Mouse (Mus musculus) midbrain, embryonic 16.5 days (tissue): ENCODE results near the gene Nol10. TPM values are rescaled to one million over a fixed set of nuclear protein-coding genes. Genes with fewer than 3 reads are reported as not detected.

ENCODE experiments used
- ATAC-seq: fragments of 200-750 bp; cut with Nextera tagmentation; 2 replicates; pipeline ENCODE4 v1.8.0; 2017; ENCODE audit warnings: moderate TSS enrichment
- H3K27ac ChIP-seq: fragments of 300-500 bp; sonication (generic); 2 replicates; pipeline ENCODE4 v1.5.1; 2014; ENCODE audit warnings: mild to moderate bottlenecking, low read length, mixed read lengths
- H3K27me3 ChIP-seq: fragments of 300-500 bp; sonication (generic); 2 replicates; pipeline ENCODE4 v1.6.1; 2014; ENCODE audit warnings: low read depth, low read length, mixed read lengths; ENCODE audit not compliant: control insufficient read depth, insufficient read depth
- H3K36me3 ChIP-seq: fragments of 300-500 bp; sonication (generic); 2 replicates; pipeline ENCODE4 v1.6.1; 2014; ENCODE audit warnings: mild to moderate bottlenecking, low read length, moderate library complexity, mixed read lengths; ENCODE audit not compliant: control insufficient read depth, insufficient read depth
- H3K4me1 ChIP-seq: fragments of 300-500 bp; sonication (generic); 2 replicates; pipeline ENCODE4 v1.6.1; 2014; ENCODE audit warnings: mild to moderate bottlenecking, low read length, mixed read lengths; ENCODE audit not compliant: control insufficient read depth, insufficient read depth
- H3K4me2 ChIP-seq: fragments of 300-500 bp; sonication (generic); 2 replicates; pipeline ENCODE4 v1.6.1; 2014; ENCODE audit warnings: mild to moderate bottlenecking, low read length, mixed read lengths
- H3K4me3 ChIP-seq: fragments of 300-500 bp; sonication (generic); 2 replicates; pipeline ENCODE4 v1.5.1; 2014; ENCODE audit warnings: low read depth, mild to moderate bottlenecking, low read length, moderate library complexity, mixed read lengths
- H3K9ac ChIP-seq: fragments of 300-500 bp; sonication (generic); 2 replicates; pipeline ENCODE4 v1.6.1; 2014; ENCODE audit warnings: low read depth, low read length, mixed read lengths
- H3K9me3 ChIP-seq: fragments of 300-500 bp; sonication (generic); replicated peaks from 2 replicates; pipeline ENCODE4 v1.6.1; 2014; ENCODE audit warnings: mild to moderate bottlenecking, low read length, mixed read lengths; ENCODE audit not compliant: control insufficient read depth, poor library complexity, severe bottlenecking
- WGBS: fragments of 180-500 bp; shearing (Covaris S2); extraction: QIAGEN DNeasy Blood & Tissue Kit; methylation state at CpG from one replicate; pipeline ENCODE4 v1.1.7; 2014; 5-methylcytosine and 5-hydroxymethylcytosine counted together
- polyA plus RNA-seq: library from polyadenylated mRNA; unstranded; fragments of >200 nt; fragmentation: Nextera tagmentation; extraction: Ambion mirVana; gene quantifications from 2 replicates; pipeline ENCODE4 v1.2.1, GENCODE M21; 2015

The Nol10 gene
- polyA plus RNA-seq: 21.7 and 22.3 TPM in 2 replicates

GRCm38 (mm10) chr12:17348048-17349036 is at the start of gene Nol10:
Gene Nol10, plus strand, starts transcription at chr12:17348458.
- no peaks in the 10 kb centered on the region for H3K9me3 ChIP-seq
- ATAC-seq: peak; percentile 97
- under 1% methylated on average over 42 of the region's 42 CpGs for WGBS
- peak within 1 kb of the TSS; percentile 92 for H3K4me2 ChIP-seq
- peak within 1 kb of the TSS; percentile 70 for H3K27ac ChIP-seq
- H3K4me1 ChIP-seq: peaks cover 14% of the 10 kb centered on the region
- peaks cover 4% of the 10 kb centered on the region; the same call in 1 of the 2 replicates for H3K36me3 ChIP-seq
- peak within 1 kb of the TSS; percentile 76 for H3K4me3 ChIP-seq
- H3K9ac ChIP-seq: peak within 1 kb of the TSS; percentile 75
- no peaks in the 10 kb centered on the region for H3K27me3 ChIP-seq

DNA sequence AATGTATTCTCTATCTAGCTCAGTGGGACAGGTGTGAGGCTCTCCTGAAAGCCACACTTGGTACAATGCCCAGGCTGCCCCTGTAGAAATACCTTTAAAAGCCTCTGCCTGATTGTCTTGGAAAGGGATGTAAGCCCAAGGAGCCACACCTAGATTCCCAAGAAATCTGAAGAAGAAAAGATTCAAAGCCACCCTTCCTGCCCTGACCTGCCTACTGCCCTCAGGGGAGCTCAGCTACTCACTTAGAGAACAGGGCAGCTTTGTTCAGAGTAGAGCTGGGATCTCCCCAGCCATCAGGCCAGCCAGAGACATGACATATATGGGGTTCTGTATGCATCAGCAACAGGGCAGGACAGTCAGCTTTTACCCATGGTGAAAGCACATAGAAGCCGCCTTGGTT is 48.4 kb upstream of the Nol10 start:
- no peaks in the 10 kb centered on the region for H3K27me3 ChIP-seq
- H3K4me1 ChIP-seq: no peaks in the 10 kb centered on the region
- no peaks in the 10 kb centered on the region for H3K36me3 ChIP-seq
- H3K4me2 ChIP-seq: no peak overlapping the region
- H3K9ac ChIP-seq: no peak overlapping the region
- no peak for ATAC-seq
- H3K4me3 ChIP-seq: no peak overlapping the region
- H3K9me3 ChIP-seq: no peaks in the 10 kb centered on the region
- 100% methylated on average over 1 of the region's 1 CpGs for WGBS
- H3K27ac ChIP-seq: no peak overlapping the region

DNA sequence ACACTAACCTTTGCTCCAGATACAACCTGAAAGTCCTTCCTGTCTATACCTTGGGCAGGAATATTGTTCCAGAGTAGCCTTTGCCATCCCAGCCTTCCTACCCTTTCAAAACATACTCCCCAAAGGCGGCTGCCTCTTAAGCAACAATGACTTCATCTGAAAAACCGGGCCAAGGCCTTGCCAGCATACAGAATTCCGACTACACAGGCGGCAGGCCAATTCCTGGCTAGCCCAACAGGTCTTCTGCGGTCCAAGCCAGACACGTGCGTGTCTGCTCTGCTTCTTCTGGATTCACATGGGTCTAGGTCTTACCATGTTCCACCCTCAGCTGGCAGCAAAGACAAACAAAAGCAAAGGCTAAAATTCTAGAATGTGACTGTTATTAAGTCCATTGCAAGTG is 42.8 kb upstream of the Nol10 start:
- Histone ChIP-seq H3K27me3 (no peaks in the 10 kb centered on the region), H3K9ac (no peak overlapping the region), H3K4me3 (no peak overlapping the region), H3K4me2 (no peak overlapping the region), H3K9me3 (no peaks in the 10 kb centered on the region), H3K4me1 (no peaks in the 10 kb centered on the region), H3K27ac (no peak overlapping the region), H3K36me3 (no peaks in the 10 kb centered on the region)
- 88% methylated on average over 7 of the region's 7 CpGs for WGBS
- no peak for ATAC-seq

GRCm38 (mm10) chr12:17308246-17308645 is 40.0 kb upstream of the Nol10 start:
- H3K27me3 ChIP-seq: no peaks in the 10 kb centered on the region
- H3K4me3 ChIP-seq: no peak overlapping the region
- 40% methylated on average over 4 of the region's 4 CpGs for WGBS
- no peak for ATAC-seq
- H3K9me3 ChIP-seq: no peaks in the 10 kb centered on the region
- H3K4me1 ChIP-seq: peaks cover 2% of the 10 kb centered on the region; the same call in 1 of the 2 replicates
- H3K9ac ChIP-seq: no peak overlapping the region
- no peak overlapping the region for H3K27ac ChIP-seq
- H3K4me2 ChIP-seq: no peak overlapping the region
- H3K36me3 ChIP-seq: no peaks in the 10 kb centered on the region

DNA sequence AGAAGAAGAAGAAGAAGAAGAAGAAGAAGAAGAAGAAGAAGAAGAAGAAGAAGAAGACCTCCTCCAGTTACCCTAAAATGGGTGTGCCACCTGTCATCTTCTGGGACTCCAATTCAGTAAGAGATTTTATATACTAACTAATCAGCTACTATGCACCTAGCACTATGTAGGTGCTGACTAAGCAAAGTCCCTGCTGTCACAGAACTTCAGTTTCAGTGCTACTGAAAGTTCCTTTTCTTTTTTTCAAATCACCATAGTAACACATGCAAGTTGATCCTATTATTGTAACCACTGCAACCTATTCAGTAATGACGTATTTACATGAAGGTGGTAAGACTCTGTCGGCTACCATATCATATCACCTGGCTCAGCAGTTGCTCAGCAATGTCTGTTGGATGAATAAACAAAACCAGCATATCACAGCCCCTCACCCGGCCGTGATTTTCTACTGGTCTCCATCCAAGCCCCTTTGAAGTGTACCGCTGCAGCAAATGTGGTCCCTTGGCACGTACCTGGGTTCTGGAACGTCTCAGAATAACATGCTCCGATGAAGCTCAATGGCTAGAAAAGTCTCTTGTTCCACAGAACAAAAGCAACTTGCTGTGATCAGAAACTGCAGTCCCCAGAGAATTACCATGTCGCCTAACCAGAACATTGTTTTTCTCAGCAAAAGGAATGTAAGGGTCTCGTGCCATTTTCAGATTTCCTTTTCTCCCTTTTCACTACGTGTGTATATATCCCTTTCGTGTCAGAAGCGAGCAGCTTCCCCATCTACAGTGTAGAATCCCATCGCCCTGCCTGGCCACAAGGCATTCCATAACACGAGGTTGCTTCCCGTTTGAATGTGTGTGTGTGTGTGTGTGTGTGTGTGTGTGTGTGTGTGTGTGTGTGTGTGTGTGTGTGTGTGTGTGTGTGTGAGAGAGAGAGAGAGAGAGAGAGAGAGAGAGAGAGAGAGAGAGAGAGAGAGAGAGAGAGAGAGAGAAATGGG is 37.1 kb upstream of the Nol10 start:
- peak; percentile 64; the same call in 1 of the 2 replicates for ATAC-seq
- H3K27me3 ChIP-seq: no peaks in the 10 kb centered on the region
- H3K4me3 ChIP-seq: peak overlapping the region; percentile 8; the same call in 1 of the 2 replicates
- H3K4me2 ChIP-seq: peak overlapping the region; percentile 38
- 26% methylated on average over 16 of the region's 16 CpGs for WGBS
- peaks cover 2% of the 10 kb centered on the region; the same call in 1 of the 2 replicates for H3K4me1 ChIP-seq
- no peaks in the 10 kb centered on the region for H3K9me3 ChIP-seq
- H3K27ac ChIP-seq: no peak overlapping the region
- no peaks in the 10 kb centered on the region for H3K36me3 ChIP-seq
- no peak overlapping the region for H3K9ac ChIP-seq

- no peak overlapping the region for H3K4me2 ChIP-seq
- H3K27me3 ChIP-seq: no peaks in the 10 kb centered on the region
- H3K9ac ChIP-seq: no peak overlapping the region
- peaks cover 2% of the 10 kb centered on the region; the same call in 1 of the 2 replicates for H3K4me1 ChIP-seq
- H3K9me3 ChIP-seq: no peaks in the 10 kb centered on the region
- 90% methylated on average over 5 of the region's 5 CpGs for WGBS
- no peak for ATAC-seq
- H3K36me3 ChIP-seq: no peaks in the 10 kb centered on the region
- no peak overlapping the region for H3K4me3 ChIP-seq
- no peak overlapping the region for H3K27ac ChIP-seq
Measured at GRCm38 (mm10) chr12:17316096-17316495, 32.2 kb upstream of the Nol10 start.

DNA sequence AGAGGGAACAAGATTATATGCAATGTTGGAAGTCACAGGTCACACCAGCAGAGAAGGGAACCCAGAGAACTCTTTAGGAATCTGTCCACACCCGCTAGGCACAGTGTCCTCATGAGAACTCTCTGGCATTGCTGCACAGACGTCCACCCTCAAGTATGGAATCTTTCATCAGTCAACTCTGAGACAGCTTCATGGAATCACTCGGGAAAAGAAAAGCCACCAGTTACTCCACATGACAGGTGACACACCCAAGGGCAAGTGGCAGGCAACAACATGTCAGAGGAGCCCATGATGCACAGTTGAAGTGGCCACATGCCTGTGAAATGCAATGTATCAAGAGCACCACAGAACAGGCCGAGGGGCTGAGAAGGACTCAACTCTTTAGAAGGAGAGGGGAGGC is 30.3 kb upstream of the Nol10 start:
- Histone ChIP-seq H3K9ac (no peak overlapping the region), H3K27me3 (peaks cover 2% of the 10 kb centered on the region), H3K27ac (no peak overlapping the region), H3K36me3 (no peaks in the 10 kb centered on the region), H3K4me1 (no peaks in the 10 kb centered on the region), H3K9me3 (no peaks in the 10 kb centered on the region), H3K4me2 (no peak overlapping the region), H3K4me3 (no peak overlapping the region)
- no peak for ATAC-seq
- WGBS: 84% methylated on average over 4 of the region's 4 CpGs

GRCm38 (mm10) chr12:17318453-17318852 is 29.8 kb upstream of the Nol10 start:
- Histone ChIP-seq H3K4me2 (no peak overlapping the region), H3K4me1 (no peaks in the 10 kb centered on the region), H3K4me3 (no peak overlapping the region), H3K27me3 (peaks cover 4% of the 10 kb centered on the region), H3K9me3 (no peaks in the 10 kb centered on the region), H3K9ac (no peak overlapping the region), H3K27ac (no peak overlapping the region), H3K36me3 (no peaks in the 10 kb centered on the region)
- no peak for ATAC-seq
- WGBS: 80% methylated on average over 3 of the region's 3 CpGs
